Mouse (Mus musculus) brown adipose tissue, adult 24 weeks (tissue): Measurements from ENCODE around the gene Id3. TPM values are rescaled to one million over a fixed set of nuclear protein-coding genes. Genes with fewer than 3 reads are reported as not detected.

ENCODE experiments used
- H3K27ac ChIP-seq: fragments of 200-500 bp; replicated peaks from 2 replicates; pipeline ENCODE4 v1.5.1; 2012; ENCODE audit warnings: low read depth, mild to moderate bottlenecking, low read length
- H3K4me1 ChIP-seq: fragments of 200-500 bp; 2 replicates; pipeline ENCODE4 v1.6.1; 2012; ENCODE audit warnings: low read length, mixed read lengths; ENCODE audit not compliant: control insufficient read depth, insufficient read depth, insufficient read length
- H3K4me3 ChIP-seq: fragments of 200-500 bp; 2 replicates; pipeline ENCODE4 v1.5.1; 2012; ENCODE audit warnings: low read depth, mild to moderate bottlenecking, low read length, moderate library complexity; ENCODE audit not compliant: insufficient read depth
- polyA plus RNA-seq: library from polyadenylated mRNA; stranded (reverse); fragments of >200 nt; gene quantifications from 2 replicates; pipeline ENCODE4 v1.2.4, GENCODE M21; 2012; ENCODE audit not compliant: missing spikeins, insufficient read depth, insufficient read length

Gene Id3
- polyA plus RNA-seq, 1 experiment = 75.0 TPM

DNA sequence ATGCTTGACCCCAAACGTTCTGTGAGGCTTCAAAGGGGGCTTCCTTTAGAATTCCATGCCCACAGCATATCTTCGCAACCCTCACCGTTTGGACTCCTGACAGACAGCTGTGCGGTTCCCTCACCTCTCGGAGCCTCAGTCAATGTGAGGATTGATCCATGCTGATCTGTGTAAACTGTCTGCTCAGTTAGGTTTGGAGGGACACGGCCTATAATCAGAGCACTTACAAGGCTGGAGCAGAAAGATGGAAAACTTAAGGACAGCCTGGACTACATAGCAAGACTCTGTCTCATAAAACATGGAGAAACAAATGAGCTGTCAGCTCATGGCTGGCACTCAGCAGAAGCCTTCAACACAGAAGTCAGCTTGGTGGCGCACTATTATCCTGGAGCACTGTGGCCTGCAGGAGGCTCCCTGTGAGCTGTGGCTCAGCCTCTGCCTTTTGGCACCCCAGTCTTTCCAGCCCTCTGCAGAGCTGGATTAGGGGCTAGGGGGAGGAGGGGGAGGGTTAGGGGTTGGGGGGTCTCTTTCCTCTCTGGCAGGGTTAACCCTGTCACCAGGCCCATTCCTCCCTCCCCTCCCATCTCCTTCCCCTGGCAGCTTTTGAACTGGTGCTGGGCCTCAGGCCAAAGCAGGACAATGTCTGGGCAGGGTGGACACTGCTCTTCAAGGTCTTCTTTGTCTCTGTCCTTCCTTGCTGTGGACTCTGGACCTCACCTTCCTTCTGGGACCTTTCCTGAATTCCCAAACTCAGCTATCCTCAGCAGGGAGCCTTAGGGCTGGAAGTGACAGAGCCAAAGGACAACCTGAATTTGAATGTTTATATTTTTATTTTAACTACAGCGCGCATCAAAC lies 7.2 kb upstream of the Id3 start:
- Histone ChIP-seq H3K27ac (peak overlapping the region; percentile 87), H3K4me3 (no peak overlapping the region), H3K4me1 (peaks cover 37% of the 10 kb centered on the region)

DNA sequence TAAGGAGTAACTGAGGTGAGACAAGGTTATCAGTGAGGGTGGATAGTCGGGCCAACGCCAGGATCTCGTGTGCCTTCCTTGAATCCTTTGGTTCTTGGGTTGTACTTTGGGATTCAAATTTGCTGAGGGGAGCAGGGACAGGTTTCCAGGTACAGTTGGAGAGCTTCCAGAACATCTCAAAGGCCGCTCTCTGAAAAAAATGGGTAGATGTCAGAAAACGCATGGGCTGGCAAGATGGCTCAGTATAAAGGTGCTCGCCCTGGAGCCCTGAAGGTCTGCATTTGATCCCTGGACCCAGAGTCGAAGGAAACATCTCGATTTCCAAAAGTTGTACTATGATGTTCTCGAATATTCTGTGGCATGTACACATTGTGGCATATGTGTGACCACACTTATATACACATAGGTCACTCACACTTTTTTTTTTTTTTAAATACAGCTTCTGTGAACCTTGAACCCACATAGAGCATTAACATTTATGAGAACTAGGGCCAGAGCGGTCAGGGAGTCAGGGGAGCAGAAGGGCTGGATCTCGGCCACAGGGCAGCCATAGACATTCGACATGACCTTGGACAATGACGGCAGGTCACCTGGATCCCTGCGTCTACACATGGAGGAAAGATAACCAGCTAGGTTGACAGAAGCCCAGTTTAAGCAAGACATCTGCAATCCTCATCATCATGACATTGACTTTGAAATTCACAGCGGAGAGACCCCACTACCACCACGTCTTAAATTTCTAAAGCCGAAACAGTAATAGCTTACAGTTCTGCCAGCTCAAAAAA lies 3.8 kb upstream of the Id3 start:
- H3K4me1 ChIP-seq = peaks cover 36% of the 10 kb centered on the region
- H3K4me3 ChIP-seq = no peak overlapping the region
- peak overlapping the region; percentile 81 for H3K27ac ChIP-seq

DNA sequence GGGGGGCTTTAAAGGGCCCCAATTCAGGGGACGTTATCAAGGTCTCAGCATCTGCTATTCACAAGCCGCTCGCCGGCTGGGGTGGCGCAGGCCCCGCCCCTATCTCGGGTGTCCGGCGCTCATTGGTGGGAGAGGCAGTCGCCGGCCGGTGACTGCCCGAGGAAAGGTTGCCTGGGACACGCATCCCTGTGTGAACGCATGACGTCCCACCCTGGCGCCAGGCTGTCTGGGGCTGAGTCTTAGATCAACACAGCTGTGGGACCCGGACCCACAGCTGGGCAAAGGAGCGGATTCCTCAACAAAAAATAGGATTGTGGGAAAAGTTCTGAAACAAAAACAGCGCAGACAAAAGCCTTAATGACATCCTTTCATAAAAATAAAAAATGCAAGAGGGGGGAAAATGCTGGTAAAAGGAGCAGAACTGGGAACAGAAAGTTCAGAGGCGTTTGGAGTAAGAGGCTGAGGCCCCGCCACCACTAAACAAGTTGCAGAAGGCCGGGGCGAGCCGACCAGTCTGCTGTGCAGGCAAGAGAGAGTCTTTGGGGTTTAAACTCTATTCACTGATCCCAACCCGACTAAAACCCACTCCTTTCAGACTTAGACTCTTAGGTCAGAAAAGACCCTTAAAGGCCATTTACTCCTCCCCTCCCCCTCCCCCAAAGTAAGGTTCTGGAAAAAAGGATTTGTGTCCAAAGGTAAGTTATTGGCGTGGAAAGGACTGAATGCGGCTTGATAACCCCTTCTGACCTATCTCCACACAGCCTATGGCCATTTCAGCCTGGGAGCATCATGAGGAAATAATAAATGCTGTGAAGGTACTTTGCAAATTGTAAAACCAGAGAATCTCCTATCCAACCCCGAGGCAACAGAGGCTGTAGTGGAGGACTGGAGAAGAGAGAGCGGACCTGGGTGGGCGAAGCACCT lies 2.7 kb upstream of the Id3 start:
- Histone ChIP-seq H3K27ac (peak overlapping the region; percentile 98), H3K4me3 (peak overlapping the region; percentile 42), H3K4me1 (peaks cover 29% of the 10 kb centered on the region)

DNA sequence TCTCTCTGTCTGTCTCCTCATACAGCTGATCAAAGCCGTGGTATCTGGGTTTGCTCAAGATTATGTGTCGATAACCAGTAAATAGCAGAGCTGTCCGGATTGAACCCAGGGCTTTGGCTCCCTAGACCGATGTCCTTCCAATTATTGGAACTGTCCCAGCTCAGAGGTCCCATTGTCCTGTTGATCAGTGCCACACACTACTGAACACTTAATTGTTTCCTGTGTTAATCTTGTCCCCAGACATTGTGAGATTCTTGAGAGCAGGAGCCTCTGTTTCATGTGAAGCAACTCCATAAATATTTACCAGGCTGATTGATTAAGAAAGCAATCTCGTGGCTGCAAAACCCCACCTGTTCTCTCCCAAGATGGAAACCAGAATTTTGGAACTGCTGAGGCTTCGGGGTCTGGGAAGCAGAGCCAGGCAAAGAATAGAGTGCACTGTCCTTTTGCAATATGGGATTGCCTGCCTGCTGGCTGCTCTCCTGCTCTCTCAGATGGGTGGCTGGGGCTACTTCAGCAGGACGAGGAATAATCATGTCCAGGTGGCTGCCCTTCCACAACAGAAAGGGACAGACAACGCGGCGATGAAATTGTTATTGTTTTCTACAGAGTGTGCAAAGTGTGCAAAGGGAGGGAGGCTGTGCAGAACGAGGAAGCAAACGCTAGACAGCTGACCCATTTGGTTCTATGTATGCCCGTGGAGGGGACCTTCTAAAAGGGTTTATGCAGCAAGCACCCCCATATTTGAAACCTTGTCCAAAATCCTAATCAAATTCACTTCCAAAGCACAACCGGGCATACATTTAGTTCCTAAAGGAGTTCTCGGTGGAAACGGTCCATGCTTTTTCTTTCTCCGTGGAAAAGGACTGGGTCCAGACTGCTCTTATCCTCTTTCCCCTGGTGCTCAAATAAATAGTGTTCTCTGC lies 767 bp upstream of the Id3 start:
- Histone ChIP-seq H3K4me1 (peaks cover 19% of the 10 kb centered on the region), H3K27ac (peak overlapping the region; percentile 98), H3K4me3 (peak overlapping the region; percentile 58)

DNA sequence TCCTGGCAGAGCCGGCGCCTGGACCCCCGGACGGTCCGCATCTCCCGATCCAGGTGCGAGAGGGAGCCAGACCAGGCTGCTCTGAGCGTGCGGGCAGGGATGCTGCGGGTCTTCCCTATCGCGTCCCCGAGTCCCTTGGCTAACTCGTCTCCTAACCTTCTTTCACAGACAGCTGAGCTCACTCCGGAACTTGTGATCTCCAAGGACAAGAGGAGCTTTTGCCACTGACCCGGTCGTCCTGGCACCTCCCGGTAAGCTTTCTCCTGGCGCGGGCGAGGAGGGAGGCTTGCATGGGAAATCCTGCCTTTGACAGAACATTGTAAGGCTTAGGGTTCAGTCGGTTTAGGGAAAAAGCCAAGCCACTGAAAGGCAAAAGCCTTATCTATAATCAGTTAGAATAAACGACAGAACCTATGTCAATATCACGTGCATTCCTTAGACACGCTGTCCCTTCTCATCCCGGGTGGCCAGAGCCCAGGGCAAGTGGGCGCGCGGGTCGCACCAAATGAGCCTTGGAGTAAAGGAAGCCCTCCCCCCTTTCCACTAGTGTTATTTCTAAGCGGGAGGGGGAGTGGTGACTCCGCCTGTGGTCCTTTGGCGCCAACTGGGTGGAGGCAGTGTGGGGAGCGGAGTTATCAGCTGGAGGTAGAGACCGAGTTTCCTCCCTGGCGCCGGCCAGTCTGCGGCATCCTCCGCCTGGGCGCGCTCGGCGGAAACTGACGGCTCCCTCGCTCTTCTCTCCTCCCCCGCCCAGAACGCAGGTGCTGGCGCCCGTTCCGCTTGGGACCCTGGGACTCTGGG lies 1.0 kb downstream of the Id3 start:
- Histone ChIP-seq H3K27ac (peak overlapping the region; percentile 97), H3K4me1 (peaks cover 16% of the 10 kb centered on the region), H3K4me3 (peak overlapping the region; percentile 93)

DNA sequence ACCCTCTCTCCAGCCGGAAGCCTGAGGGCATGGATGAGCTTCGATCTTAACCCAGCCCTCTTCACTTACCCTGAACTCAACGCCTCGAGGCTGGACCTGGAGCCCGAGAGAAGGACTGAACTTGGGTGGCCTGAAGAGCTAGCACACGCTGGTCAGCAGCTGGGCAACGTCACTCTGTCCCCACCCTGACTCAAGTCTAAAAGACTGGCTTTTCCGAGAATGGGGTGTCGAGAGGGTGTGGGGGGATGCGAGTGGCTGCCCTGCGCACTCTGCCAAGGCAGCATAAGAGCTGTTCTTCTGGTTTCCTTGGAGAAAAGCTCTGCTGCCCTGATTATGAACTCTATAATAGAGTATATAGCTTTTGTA lies 1.6 kb downstream of the Id3 start:
- Histone ChIP-seq H3K4me1 (peaks cover 11% of the 10 kb centered on the region), H3K27ac (peak overlapping the region; percentile 97), H3K4me3 (peak overlapping the region; percentile 93)

DNA sequence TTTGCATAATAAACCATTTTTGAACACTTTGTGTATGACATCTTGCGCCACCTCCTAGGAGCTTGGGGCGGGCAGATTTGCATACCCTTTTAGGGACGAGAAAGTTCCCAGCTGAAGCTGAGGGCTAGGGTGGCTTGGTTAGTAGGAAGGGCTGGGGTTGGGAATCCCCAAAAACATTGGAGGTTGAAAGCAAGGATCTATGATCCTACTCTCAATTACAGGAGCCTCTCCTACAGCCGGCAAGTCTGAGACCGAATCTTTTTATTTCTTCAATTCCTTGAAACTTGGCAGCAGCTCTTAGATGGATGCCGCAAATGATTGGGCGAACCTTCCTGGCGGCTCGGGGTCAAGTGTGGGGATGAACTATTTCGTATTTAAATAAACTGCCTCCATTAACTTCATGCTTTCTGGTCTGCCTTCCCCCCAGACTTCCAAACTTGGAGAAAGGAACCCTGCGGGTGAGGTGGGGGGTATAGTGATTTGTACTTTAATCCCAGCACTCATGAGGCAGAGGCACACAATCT lies 2.1 kb downstream of the Id3 start:
- H3K4me3 ChIP-seq = peak overlapping the region; percentile 93
- H3K27ac ChIP-seq = peak overlapping the region; percentile 97
- H3K4me1 ChIP-seq = peaks cover 11% of the 10 kb centered on the region

DNA sequence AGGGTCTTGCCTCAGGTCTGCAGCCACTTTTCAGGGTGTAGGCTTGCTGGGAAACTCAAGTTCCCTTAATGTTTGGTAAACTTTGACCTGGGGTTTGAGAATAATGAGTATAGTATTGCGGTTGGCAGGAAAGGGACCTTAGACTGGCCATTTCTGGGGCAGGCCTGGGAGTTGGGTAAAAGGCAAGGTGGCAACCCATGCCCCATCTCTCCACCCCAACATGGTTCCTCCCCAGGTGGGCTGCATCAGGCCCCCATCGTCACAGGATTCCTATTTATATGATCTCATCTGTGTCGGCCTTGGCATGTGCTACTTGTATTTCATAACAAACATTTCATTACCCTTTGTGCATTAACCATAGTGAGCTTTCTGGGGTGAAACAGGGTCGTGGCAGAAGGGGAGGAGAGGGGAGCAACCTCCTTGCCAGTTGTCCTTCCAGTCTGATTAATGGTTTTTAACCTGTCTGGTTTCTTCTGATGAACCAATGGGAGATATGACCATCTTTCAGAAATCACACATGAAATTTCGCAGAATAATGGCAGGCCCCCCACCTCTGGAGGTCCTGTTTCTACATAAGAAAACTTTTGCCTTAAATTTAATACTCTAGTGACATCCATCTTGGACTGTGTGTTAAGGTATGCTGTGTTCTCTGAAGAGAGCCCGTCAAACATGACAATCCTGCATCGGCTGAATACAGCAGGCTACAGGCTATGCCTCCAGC lies 2.9 kb downstream of the Id3 start:
- Histone ChIP-seq H3K4me3 (peak overlapping the region; percentile 93), H3K27ac (peak overlapping the region; percentile 97), H3K4me1 (peaks cover 6% of the 10 kb centered on the region)

DNA sequence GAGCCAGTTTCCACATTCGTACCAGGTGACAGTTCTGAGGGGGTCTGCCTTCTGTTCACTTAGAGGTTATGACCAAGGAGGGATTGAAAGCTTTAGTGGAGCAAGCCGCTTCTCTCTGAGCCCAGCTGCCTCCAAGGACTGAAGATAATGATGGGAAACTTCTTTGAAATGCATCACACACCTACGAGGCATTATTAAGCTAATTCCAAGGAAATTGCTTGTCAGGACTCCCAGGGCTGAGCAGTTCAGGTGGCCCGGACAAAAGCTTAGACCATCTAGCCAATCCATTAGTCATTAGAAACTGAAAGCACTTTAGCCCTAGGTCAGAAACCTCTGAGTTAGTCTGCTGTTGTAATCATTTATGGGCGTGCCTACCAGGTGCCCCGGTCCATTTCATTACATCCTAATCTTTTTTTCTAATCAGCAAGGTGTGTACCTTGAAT lies 3.4 kb downstream of the Id3 start:
- Histone ChIP-seq H3K4me3 (peak overlapping the region; percentile 93), H3K27ac (peak overlapping the region; percentile 97), H3K4me1 (peaks cover 4% of the 10 kb centered on the region)

DNA sequence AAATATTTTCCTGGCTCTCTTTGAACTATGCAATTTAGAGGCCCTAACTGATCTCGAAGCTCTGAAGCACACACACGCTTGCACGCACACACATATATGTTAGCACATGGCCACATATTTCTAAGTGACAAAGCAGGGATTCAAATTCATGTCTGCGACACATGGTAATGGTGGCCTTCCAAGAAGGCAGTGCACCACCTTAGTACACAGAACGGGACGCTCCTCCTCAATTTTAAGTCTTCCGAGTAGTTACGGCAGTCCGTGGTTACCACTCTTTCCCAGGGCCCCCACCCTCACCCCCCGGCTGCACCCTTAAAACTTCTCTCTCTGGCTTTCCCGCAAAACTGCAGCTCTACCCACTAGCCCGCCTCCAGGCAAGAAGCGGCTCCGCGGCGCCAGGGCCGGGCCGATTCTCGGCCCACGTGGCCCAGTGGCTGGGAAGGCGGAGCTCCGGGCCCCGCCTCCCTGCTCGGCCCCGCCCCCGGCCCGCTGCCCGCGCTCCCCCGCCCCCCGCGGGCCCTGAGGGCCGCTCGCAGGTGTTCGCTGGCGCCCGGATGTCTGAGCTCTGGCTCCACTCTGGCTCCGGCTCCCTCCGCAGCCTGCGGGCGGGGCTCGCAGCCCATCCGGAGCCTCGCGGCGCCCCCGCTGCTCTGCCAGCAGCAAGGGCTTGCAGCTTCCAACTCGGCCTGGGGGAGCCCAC lies 4.3 kb downstream of the Id3 start:
- no peaks in the 10 kb centered on the region; the same call in none of the 2 replicates for H3K4me1 ChIP-seq
- H3K27ac ChIP-seq = peak overlapping the region; percentile 97
- peak overlapping the region; percentile 50 for H3K4me3 ChIP-seq

DNA sequence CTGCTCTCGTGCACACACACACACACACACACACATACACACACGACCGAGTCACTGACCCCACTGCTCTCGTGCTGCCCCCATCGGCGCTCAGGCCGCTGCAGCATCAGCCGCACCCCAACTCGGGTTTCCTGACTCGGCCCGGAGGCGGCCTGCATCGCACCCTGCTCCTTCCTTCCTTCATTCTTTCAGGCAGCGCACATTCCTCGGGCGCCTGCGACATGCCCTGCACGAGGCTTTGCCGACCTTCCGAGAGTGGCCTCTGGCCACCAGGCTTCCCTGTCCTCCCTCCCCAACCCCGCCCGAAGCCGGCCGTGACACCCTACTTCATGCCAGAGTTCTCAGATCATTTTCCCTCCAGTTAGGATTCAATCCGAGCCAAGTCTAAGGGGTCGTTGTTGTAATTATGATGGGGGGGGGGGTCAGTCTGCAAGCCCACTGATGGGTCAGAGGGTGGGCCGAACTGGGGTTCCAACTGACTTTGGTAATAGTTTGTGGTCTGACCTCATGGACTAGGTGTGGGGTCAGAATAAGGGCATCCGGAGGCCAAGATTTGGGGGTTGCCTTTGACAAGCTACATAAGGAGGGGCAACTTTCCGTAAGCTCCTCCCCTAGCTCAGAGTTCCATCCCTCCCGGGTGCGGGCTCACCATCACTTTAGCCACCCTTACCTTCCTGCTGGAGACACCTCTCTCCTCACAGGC lies 5.2 kb downstream of the Id3 start:
- H3K27ac ChIP-seq = peak overlapping the region; percentile 95
- no peaks in the 10 kb centered on the region; the same call in 1 of the 2 replicates for H3K4me1 ChIP-seq
- H3K4me3 ChIP-seq = peak overlapping the region; percentile 50

DNA sequence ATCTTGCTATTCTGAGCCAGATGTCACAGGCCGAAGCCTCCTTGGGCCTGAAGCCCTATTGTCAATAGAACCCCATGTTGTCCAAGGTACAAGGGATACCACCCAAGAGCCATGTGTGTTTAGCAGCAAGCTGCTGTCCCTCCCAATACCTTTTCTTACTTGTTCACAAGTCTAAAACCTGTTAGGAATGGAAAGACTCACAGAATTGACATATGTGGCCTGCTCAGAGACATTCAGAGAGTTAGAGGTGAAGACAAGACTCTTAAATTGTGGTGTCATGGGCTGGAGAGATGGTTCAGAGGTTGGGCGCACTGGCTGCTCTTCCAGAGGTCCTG lies 5.7 kb downstream of the Id3 start:
- no peaks in the 10 kb centered on the region; the same call in 1 of the 2 replicates for H3K4me1 ChIP-seq
- H3K4me3 ChIP-seq = no peak overlapping the region
- H3K27ac ChIP-seq = peak overlapping the region; percentile 95
